Mouse (Mus musculus) liver, embryonic 14 days (tissue): ENCODE measurements around the gene Ucn2. TPM values are rescaled to one million over a fixed set of nuclear protein-coding genes. Genes with fewer than 3 reads are reported as not detected.

Source experiments
- polyA plus RNA-seq: library from polyadenylated mRNA; depleted of rRNA; stranded (reverse); fragments of >200 nt; gene quantifications from 2 replicates; pipeline ENCODE4 v1.2.3, GENCODE M21; 2012; rRNA removed

The Ucn2 gene
- polyA plus RNA-seq = 0.10 and 0.12 TPM in 2 replicates

DNA sequence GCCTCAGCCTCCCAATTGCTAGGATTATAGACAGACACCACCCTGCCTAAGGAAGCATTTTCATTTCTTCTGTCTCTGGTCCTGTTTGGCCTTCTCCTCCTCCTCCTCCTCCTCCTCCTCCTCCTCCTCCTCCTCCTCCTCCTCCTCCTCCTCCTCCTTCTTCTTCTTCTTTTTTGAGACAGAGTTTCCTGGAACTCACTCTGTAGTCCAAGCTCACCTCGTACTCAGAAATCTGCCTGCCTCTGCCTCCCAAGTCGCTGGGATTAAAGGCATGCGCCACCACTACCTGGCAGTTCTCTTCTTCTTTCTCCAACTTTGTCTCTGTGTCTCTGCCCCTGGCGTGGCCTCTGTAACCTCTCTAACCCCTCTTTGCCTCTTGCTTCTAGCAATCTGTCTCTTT is at the start of gene Ucn2:
TSS of gene Ucn2 (plus strand) at position 301 of the 400 bp plus-strand sequence.

DNA sequence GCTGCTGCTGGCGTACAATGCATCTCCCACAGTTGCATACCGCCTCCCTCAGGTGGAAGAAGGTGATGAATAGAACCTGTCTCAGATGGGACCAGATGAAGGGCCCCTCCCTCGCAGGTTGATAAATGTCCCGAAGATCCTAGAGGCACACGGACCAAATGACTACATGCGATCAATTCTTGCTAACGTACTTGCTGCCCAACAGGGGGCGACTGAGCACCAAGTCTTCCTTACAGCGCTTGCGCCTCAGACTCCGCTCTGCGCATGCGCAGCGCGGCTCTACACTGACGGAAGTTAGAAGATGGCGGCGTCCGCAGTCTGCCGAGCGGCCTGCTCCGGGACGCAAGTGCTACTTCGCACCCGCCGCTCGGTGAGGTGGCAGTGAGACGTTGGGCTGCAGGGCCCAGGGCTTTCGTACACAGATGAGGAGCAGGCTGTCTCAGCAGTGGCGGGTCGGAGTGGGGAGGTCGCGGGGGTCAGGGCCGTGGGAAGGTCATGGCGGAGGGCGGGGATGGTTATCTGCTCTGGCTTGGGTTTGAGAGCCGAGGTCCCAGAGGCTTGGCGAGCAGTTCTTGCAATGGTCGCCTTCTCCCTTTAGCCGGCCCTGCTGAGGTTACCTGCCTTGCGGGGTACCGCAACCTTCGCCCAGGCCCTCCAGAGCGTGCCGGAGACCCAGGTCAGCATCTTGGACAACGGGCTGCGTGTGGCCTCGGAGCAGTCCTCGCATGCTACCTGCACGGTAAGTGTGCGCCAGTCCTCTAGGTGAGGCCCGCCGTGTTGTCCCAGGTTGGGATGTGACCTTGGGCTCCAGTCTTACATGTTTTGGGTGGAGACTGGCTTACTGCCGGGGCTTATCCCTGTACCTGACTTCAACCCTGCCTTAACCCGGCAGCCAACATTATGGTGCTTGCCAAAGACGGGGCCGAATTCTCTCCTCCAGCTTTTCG is 49.1 kb upstream of the Ucn2 start, which contains the start of gene Uqcrc1:
TSS of gene Uqcrc1 (plus strand) at position 216 of the 947 bp plus-strand sequence.

DNA sequence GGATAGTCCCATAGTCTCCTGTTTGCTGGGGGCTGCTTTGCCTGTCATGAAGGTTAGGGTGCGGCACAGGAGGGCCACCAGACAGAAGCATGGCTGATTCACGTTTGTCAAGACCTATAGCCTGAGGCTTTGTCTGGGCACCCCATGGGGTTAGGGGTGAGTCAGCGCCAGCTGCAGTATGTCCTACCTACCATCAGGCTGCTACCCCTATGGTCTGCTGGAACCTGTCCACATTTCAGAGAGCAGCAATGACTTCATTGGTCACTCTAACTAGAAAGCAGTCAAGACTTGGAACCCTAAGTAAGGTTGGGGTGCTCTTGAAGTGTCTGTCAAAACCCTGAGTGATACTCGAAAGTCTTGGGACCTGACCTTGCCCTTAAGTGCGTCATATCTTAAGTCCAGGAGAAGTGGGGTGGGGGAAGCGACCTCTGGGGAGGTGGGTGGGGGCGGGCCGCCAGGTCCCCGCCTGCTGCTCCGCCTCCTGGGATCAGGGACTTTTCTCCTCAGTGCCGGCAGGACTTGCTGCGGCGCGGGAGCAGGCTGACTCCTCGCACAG is 32.7 kb upstream of the Ucn2 start, which contains the start of gene Col7a1:
TSS of gene Col7a1 (plus strand) at position 506 of the 556 bp plus-strand sequence.

DNA sequence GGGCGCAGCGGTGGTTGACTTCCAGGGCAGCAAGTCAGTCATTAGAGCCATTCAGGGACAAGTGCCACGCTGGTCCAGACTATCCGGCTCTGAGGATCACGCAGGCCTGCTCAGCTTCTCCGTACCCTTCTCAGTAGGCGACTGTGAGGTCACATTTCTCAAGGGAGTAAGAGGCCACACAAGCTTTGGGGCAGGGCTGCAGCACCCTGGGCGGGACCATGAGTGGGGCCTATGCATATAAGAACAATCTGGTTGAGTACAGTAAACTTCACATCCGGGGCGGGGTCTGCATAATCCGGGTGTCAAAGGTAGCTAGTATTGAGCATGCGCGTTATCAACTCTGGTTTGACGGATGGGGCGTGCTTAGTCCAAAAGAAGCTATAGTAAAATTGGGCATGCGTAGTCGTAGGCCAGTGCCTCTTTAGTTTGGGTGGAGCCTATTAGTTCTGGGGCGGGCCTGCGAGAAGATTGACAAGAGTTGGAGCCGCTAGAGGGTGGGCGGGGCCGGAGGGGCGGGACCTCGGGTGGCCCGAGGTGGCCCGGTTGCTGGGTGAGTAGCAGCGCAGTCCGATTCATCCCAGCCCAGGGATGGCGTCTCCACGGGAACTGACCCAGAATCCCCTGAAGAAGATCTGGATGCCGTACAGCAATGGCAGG is 5.7 kb downstream of the Ucn2 start, which contains the start of gene Pfkfb4:
TSS of gene Pfkfb4 (plus strand) at position 351 of the 657 bp plus-strand sequence.

Other genes starting within 250 kb of the Ucn2 start
- gene Ip6k2, start 202.2 kb upstream of the Ucn2 start, polyA plus RNA-seq = 27.8 and 29.7 TPM in 2 replicates
- 3.3 and 3.9 TPM in 2 replicates for gene Nckipsd, start 177.6 kb upstream of the Ucn2 start, polyA plus RNA-seq
- gene Celsr3, start 159.7 kb upstream of the Ucn2 start, polyA plus RNA-seq = 0.15 and 0.23 TPM in 2 replicates
- gene Slc26a6, start 132.7 kb upstream of the Ucn2 start, polyA plus RNA-seq = 3.9 and 4.0 TPM in 2 replicates
- not detected in 2 replicates for gene Tmem89, start 71.4 kb upstream of the Ucn2 start, polyA plus RNA-seq
- 177 and 218 TPM in 2 replicates for gene Uqcrc1, start 49.4 kb upstream of the Ucn2 start, polyA plus RNA-seq
- gene Col7a1, start 32.4 kb upstream of the Ucn2 start, polyA plus RNA-seq = 0.54 and 0.69 TPM in 2 replicates
- 1.9 and 2.7 TPM in 2 replicates for gene Pfkfb4, start 5.8 kb downstream of the Ucn2 start, polyA plus RNA-seq
- gene Shisa5, start 52.6 kb downstream of the Ucn2 start, polyA plus RNA-seq = 12.1 and 14.9 TPM in 2 replicates
- gene Trex1, start 73.7 kb downstream of the Ucn2 start, polyA plus RNA-seq = 10.2 and 12.5 TPM in 2 replicates
- gene Atrip, start 88.1 kb downstream of the Ucn2 start, polyA plus RNA-seq = 5.3 and 6.3 TPM in 2 replicates
- gene Ccdc51, start 96.5 kb downstream of the Ucn2 start, polyA plus RNA-seq = 7.0 and 7.9 TPM in 2 replicates
- gene Tma7, start 96.6 kb downstream of the Ucn2 start, polyA plus RNA-seq = 101 and 103 TPM in 2 replicates
- gene Plxnb1, start 109.4 kb downstream of the Ucn2 start, polyA plus RNA-seq = 3.7 and 4.1 TPM in 2 replicates
- gene Fbxw21, start 176.0 kb downstream of the Ucn2 start, polyA plus RNA-seq = not detected in 2 replicates
- not detected in 2 replicates for gene Fbxw13, start 210.0 kb downstream of the Ucn2 start, polyA plus RNA-seq
- 0.02 TPM in 1 of 2 replicates, not detected in the other for gene Fbxw20, start 248.7 kb downstream of the Ucn2 start, polyA plus RNA-seq